Mouse (Mus musculus) spleen, adult 2 months (tissue): Measurements from ENCODE around the gene B4galnt3. TPM values are rescaled to one million over a fixed set of nuclear protein-coding genes. Genes with fewer than 3 reads are reported as not detected.

ENCODE experiments used
- DNase-seq, 2 experiments: peaks; one replicate each; pipeline versions ENCODE4 v3.0.0 to v3.0.0-alpha.2; 2012 to 2021; ENCODE audit warnings: low spot score in 2 of 2, low read depth in 1 of 2
- H3K27ac ChIP-seq: fragments of 200-500 bp; 2 replicates; pipeline ENCODE4 v1.5.1; 2012; ENCODE audit warnings: low read length, inconsistent platforms; ENCODE audit not compliant: insufficient read depth
- H3K27me3 ChIP-seq: fragments of 200-500 bp; 2 replicates; pipeline ENCODE4 v1.6.1; 2012; ENCODE audit warnings: mild to moderate bottlenecking, moderate library complexity, low read length, inconsistent platforms; ENCODE audit not compliant: control insufficient read depth, insufficient read depth
- H3K36me3 ChIP-seq: fragments of 200-500 bp; 2 replicates; pipeline ENCODE4 v1.6.1; 2012; ENCODE audit warnings: mild to moderate bottlenecking, low read length, inconsistent platforms; ENCODE audit not compliant: control insufficient read depth, insufficient read depth
- H3K4me1 ChIP-seq: fragments of 200-500 bp; 2 replicates; pipeline ENCODE4 v1.6.1; 2011; ENCODE audit warnings: inconsistent platforms; ENCODE audit not compliant: control insufficient read depth, insufficient read depth, insufficient read length
- H3K4me3 ChIP-seq: fragments of 200-500 bp; 2 replicates; pipeline ENCODE4 v1.5.1; 2011; ENCODE audit warnings: mild to moderate bottlenecking, inconsistent platforms; ENCODE audit not compliant: insufficient read depth, insufficient read length; ENCODE audit errors: extremely low read depth
- CTCF ChIP-seq: fragments of 200-500 bp; IDR thresholded peaks from 2 replicates; pipeline ENCODE4 v1.5.1; 2011; ENCODE audit warnings: mild to moderate bottlenecking, inconsistent platforms; ENCODE audit not compliant: insufficient read depth, insufficient read length, insufficient replicate concordance; ENCODE audit errors: extremely low read depth
- POLR2A ChIP-seq: fragments of 200-500 bp; IDR thresholded peaks from 2 replicates; pipeline ENCODE4 v1.6.1; 2011; ENCODE audit warnings: low read depth, low read length, inconsistent platforms
- WGBS: fragments of 180-500 bp; shearing (Covaris S2); methylation state at CpG from one replicate; pipeline ENCODE4 v1.1.7; 2018; 5-methylcytosine and 5-hydroxymethylcytosine counted together
- polyA plus RNA-seq: library from polyadenylated mRNA; depleted of rRNA; stranded (reverse); fragments of >200 nt; gene quantifications from 2 replicates; pipeline ENCODE4 v1.2.3, GENCODE M21; 2012

The B4galnt3 gene
- polyA plus RNA-seq, 1 experiment = 0.09 TPM

GRCm38 (mm10) chr6:120255701-120256100, 38.7 kb downstream of the B4galnt3 start:
- H3K27me3 ChIP-seq = no peaks in the 10 kb centered on the region
- TF ChIP-seq CTCF (no peak), POLR2A (no peak)
- H3K27ac ChIP-seq = no peak overlapping the region
- 36% methylated on average over 12 of the region's 12 CpGs for WGBS
- H3K4me3 ChIP-seq = no peak overlapping the region
- H3K4me1 ChIP-seq = no peaks in the 10 kb centered on the region
- DNase-seq = no peak
- H3K36me3 ChIP-seq = no peaks in the 10 kb centered on the region

GRCm38 (mm10) chr6:120255144-120255543, 39.2 kb downstream of the B4galnt3 start:
- WGBS = 83% methylated on average over 4 of the region's 4 CpGs

GRCm38 (mm10) chr6:120254640-120255039, 39.7 kb downstream of the B4galnt3 start:
- Histone ChIP-seq H3K4me1 (no peaks in the 10 kb centered on the region), H3K27ac (no peak overlapping the region), H3K27me3 (no peaks in the 10 kb centered on the region), H3K36me3 (no peaks in the 10 kb centered on the region), H3K4me3 (no peak overlapping the region)
- DNase-seq = no peak
- 80% methylated on average over 4 of the region's 4 CpGs for WGBS
- no peak for TF ChIP-seq CTCF
- no peak for TF ChIP-seq POLR2A

More at GRCm38 (mm10) chr6:120255144-120255543, 39.2 kb downstream of the B4galnt3 start:
- TF ChIP-seq CTCF = no peak
- no peak for TF ChIP-seq POLR2A
- Histone ChIP-seq H3K27ac (no peak overlapping the region), H3K27me3 (no peaks in the 10 kb centered on the region), H3K4me3 (no peak overlapping the region), H3K4me1 (no peaks in the 10 kb centered on the region), H3K36me3 (no peaks in the 10 kb centered on the region)
- no peak for DNase-seq

GRCm38 (mm10) chr6:120252741-120253140, 41.6 kb downstream of the B4galnt3 start:
- 70% methylated on average over 2 of the region's 2 CpGs for WGBS
- no peak for TF ChIP-seq CTCF
- no peak for TF ChIP-seq POLR2A
- H3K36me3 ChIP-seq = no peaks in the 10 kb centered on the region
- DNase-seq = no peak
- H3K4me3 ChIP-seq = no peak overlapping the region
- H3K27me3 ChIP-seq = no peaks in the 10 kb centered on the region
- H3K4me1 ChIP-seq = no peaks in the 10 kb centered on the region
- H3K27ac ChIP-seq = no peak overlapping the region

- Histone ChIP-seq H3K4me1 (no peaks in the 10 kb centered on the region), H3K36me3 (no peaks in the 10 kb centered on the region), H3K27ac (no peak overlapping the region), H3K4me3 (no peak overlapping the region), H3K27me3 (no peaks in the 10 kb centered on the region)
- DNase-seq = no peak
- no peak for TF ChIP-seq POLR2A
- no peak for TF ChIP-seq CTCF
- 74% methylated on average over 7 of the region's 7 CpGs for WGBS
These were observed 43.3 kb downstream of the B4galnt3 start for GRCm38 (mm10) chr6:120251010-120251409.

GRCm38 (mm10) chr6:120249831-120250230, 44.5 kb downstream of the B4galnt3 start:
- DNase-seq = no peak
- Histone ChIP-seq H3K36me3 (no peaks in the 10 kb centered on the region), H3K4me1 (no peaks in the 10 kb centered on the region), H3K27ac (no peak overlapping the region), H3K4me3 (no peak overlapping the region), H3K27me3 (no peaks in the 10 kb centered on the region)
- WGBS = 82% methylated on average over 5 of the region's 5 CpGs
- TF ChIP-seq POLR2A (no peak), CTCF (no peak)

GRCm38 (mm10) chr6:120246676-120247075, 47.7 kb downstream of the B4galnt3 start:
- DNase-seq = no peak
- H3K36me3 ChIP-seq = no peaks in the 10 kb centered on the region
- H3K27ac ChIP-seq = no peak overlapping the region
- no peak for TF ChIP-seq POLR2A
- H3K4me1 ChIP-seq = no peaks in the 10 kb centered on the region
- 78% methylated on average over 5 of the region's 5 CpGs for WGBS
- no peaks in the 10 kb centered on the region for H3K27me3 ChIP-seq
- no peak overlapping the region for H3K4me3 ChIP-seq
